Mouse (Mus musculus): ENCODE measurements around the gene Ndufs7. TPM values are rescaled to one million over a fixed set of nuclear protein-coding genes. Genes with fewer than 3 reads are reported as not detected.
"Not testable (repeated sequence)": the region's sequence is repeated elsewhere in the genome, so short reads cannot be mapped to it uniquely, and the experiment has no call there.

Gene Ndufs7
- total and polyA plus RNA-seq, 3 experiments: 377 to 458 TPM; not detected in 1

DNA sequence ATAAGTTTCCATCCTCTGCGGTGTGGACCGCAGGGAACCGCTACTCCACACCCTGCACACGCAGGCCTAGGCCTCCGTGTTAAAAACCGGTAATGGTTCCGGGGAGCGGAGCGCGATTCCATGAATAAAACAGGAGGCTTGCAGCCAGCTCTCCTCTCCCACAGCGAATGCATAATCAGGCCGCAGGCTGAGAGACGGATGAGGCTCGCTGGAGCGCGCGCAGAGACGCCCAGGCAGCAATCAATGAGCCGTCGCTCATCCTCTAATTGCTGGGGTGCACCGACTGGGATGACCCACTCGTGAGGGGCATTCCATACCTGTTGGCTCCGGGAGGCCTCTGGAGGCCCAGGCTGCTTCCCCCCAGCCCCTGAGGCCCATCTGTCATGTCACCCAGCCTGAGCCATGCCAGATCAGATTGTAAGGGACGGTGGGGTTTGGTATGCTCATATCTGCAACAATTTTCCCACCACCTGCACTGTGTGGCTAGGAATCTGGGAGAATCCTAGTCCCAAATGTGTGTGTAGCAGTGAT lies 40.0 kb upstream of the Ndufs7 start:
- Histone ChIP-seq H3K4me3 (ENCODE audit: control insufficient read depth in 1 of 2, insufficient read depth in 1 of 2, low read depth in 2 of 2, low read length in 2 of 2) (no peak overlapping the region), H3K4me1 (ENCODE audit: control insufficient read depth in 1 of 2, insufficient read depth in 2 of 2, low read length in 2 of 2) (no peaks in the 10 kb centered on the region), H3K79me2 (ENCODE audit: control insufficient read depth, insufficient read depth, low read length, poor library complexity) (no peaks in the 10 kb centered on the region), H3K27ac (ENCODE audit: control insufficient read depth, low read depth, low read length) (no peak overlapping the region), H3K36me3 (ENCODE audit: control insufficient read depth in 1 of 2, insufficient read depth in 2 of 2, low read length in 2 of 2) (no peaks in the 10 kb centered on the region), H3K9me3 (replicated peaks; ENCODE audit: insufficient read depth, low read length) (no peaks in the 10 kb centered on the region), H3K27me3 (ENCODE audit: control insufficient read depth in 1 of 2, insufficient read depth in 2 of 2, low read length in 2 of 2) (peaks cover 16 to 23% of the 10 kb centered on the region in 2 experiments), H3K9ac (ENCODE audit: control insufficient read depth, low read depth, low read length, poor library complexity, severe bottlenecking) (no peak overlapping the region)
- TF ChIP-seq GABPA (IDR thresholded peaks at IDR 0.05; ENCODE audit: low read depth, low read length) (no peak), TBP (IDR thresholded peaks at IDR 0.05; ENCODE audit: low read depth, low read length) (no peak), HCFC1 (IDR thresholded peaks at IDR 0.05; ENCODE audit: low read depth, low read length) (no peak), MYC (IDR thresholded peaks at IDR 0.05; ENCODE audit: low read depth, low read length) (no peak), ZNF384 (IDR thresholded peaks at IDR 0.05; ENCODE audit: low read depth, low read length) (no peak), MAX (IDR thresholded peaks at IDR 0.05; ENCODE audit: low read length) (no peak), KAT2A (conservative IDR thresholded peaks at IDR 0.05; ENCODE audit: low read depth, low read length) (no peak), CHD1 (IDR thresholded peaks at IDR 0.05; ENCODE audit: low read depth, low read length) (no peak), MAFK (IDR thresholded peaks at IDR 0.05; ENCODE audit: borderline replicate concordance, low read depth, low read length) (no peak), TCF12 (IDR thresholded peaks at IDR 0.05; ENCODE audit: low read depth, low read length) (no peak), BHLHE40 (IDR thresholded peaks at IDR 0.05; ENCODE audit: borderline replicate concordance, low read depth, low read length) (no peak), E2F4 (IDR thresholded peaks at IDR 0.05; ENCODE audit: borderline replicate concordance, low read depth, low read length) (no peak), UBTF (IDR thresholded peaks at IDR 0.05; ENCODE audit: borderline replicate concordance, insufficient read depth, low read depth, low read length) (no peak), POLR2A (IDR thresholded peaks at IDR 0.05; ENCODE audit: control insufficient read depth in 1 of 2, insufficient read depth in 1 of 2, low read depth in 1 of 2, low read length in 2 of 2, poor library complexity in 1 of 2) (no peak)
- DNase-seq (ENCODE audit: low read depth, low spot score): no peak

DNA sequence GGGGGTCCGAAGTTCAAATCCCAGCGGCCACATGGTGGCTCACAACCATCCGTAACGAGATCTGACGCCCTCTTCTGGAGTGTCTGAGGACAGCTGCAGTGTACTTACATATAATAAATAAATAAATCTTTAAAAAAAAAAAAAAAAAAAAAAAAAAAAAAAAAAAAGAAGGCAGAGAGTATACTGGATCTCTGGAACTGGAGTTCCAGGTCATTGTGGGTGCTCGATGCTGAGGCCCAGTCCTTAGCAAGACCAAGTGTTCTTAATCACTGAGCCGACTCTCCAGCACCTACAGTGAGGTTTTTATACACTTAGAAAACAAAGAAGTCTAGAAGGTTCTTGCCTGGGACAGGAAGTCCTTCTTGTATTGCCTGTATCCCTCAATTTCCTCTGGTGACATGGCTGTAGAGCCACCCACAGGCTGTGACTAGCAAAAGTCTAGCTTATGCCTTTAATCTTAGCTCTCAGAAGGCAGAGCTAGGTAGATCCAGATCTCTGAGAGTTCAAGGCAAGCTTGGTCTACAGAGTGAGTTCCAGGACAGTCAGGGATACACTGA lies 37.3 kb upstream of the Ndufs7 start:
- H3K4me3 ChIP-seq (ENCODE audit: control insufficient read depth in 1 of 2, insufficient read depth in 1 of 2, low read depth in 2 of 2, low read length in 2 of 2); DNase-seq (ENCODE audit: low read depth, low spot score); H3K79me2 ChIP-seq (ENCODE audit: control insufficient read depth, insufficient read depth, low read length, poor library complexity); H3K9me3 ChIP-seq (replicated peaks; ENCODE audit: insufficient read depth, low read length); H3K9ac ChIP-seq (ENCODE audit: control insufficient read depth, low read depth, low read length, poor library complexity, severe bottlenecking); H3K4me1 ChIP-seq (ENCODE audit: control insufficient read depth in 1 of 2, insufficient read depth in 2 of 2, low read length in 2 of 2); H3K36me3 ChIP-seq (ENCODE audit: control insufficient read depth in 1 of 2, insufficient read depth in 2 of 2, low read length in 2 of 2); H3K27me3 ChIP-seq (ENCODE audit: control insufficient read depth in 1 of 2, insufficient read depth in 2 of 2, low read length in 2 of 2); H3K27ac ChIP-seq (ENCODE audit: control insufficient read depth, low read depth, low read length): not testable (repeated sequence)
- TF ChIP-seq ZNF384 (IDR thresholded peaks at IDR 0.05; ENCODE audit: low read depth, low read length): peak; percentile 73

Data from MEL (cell line).